In genomic region chr8:122814608-122815007, GRCm38 (mm10) we compare ENCODE assay signal across 14 mouse cellular contexts. TPM values are rescaled to one million over a fixed set of nuclear protein-coding genes. Genes with fewer than 3 reads are reported as not detected.
DNase-seq lines count a peak whose midpoint lies in the region; ATAC-seq and TF ChIP-seq lines count a peak whose summit lies in the region.
"Had no signal": no experiment of that assay in that cellular context is flagged by ENCODE, and none has a peak within 500 bp of the region (broad histone marks: within the 10 kb centered on the region; RNA-seq: fewer than 3 reads in every experiment).

No protein-coding gene starts in this region.

- H3K4me2 ChIP-seq in heart, embryonic 14.5 days (ENCODE audit: low read length), result no peak overlapping the region
- H3K4me2 ChIP-seq in hindbrain, embryonic 11.5 days (replicated peaks; ENCODE audit: low read depth, low read length), result no peak overlapping the region
- no peak overlapping the region for H3K4me2 ChIP-seq in midbrain, embryonic 15.5 days
- H3K4me2 ChIP-seq in lung, postnatal 0 days (replicated peaks; ENCODE audit: low read depth, low read length), result no peak overlapping the region

- TF ChIP-seq CTCF in lung, postnatal 0 days (IDR thresholded peaks at IDR 0.05), result no peak

- peaks cover 32% of the 10 kb centered on the region for H3K36me3 ChIP-seq in heart, embryonic 14.5 days (ENCODE audit: control insufficient read depth, insufficient read depth, low read length)
- no peaks in the 10 kb centered on the region for H3K36me3 ChIP-seq in hindbrain, embryonic 11.5 days (ENCODE audit: control insufficient read depth, insufficient read depth, low read length)
- H3K36me3 ChIP-seq in midbrain, embryonic 15.5 days (replicated peaks), result no peaks in the 10 kb centered on the region
- H3K36me3 ChIP-seq in lung, postnatal 0 days (ENCODE audit: insufficient read depth, low read length), result no peaks in the 10 kb centered on the region
- H3K36me3 ChIP-seq: G1E had no signal

- H3K27me3 ChIP-seq in heart, embryonic 14.5 days (ENCODE audit: control insufficient read depth, insufficient read depth, low read length), result no peaks in the 10 kb centered on the region
- H3K27me3 ChIP-seq in hindbrain, embryonic 11.5 days (ENCODE audit: control insufficient read depth, insufficient read depth, low read length), result no peaks in the 10 kb centered on the region
- H3K27me3 ChIP-seq in midbrain, embryonic 15.5 days (replicated peaks), result no peaks in the 10 kb centered on the region
- H3K27me3 ChIP-seq in lung, postnatal 0 days (replicated peaks; ENCODE audit: insufficient read depth, low read length), result no peaks in the 10 kb centered on the region

- H3K4me1 ChIP-seq in heart, embryonic 14.5 days (ENCODE audit: control insufficient read depth in 2 of 2, insufficient read depth in 2 of 2, low read length in 2 of 2), result peaks cover 0 to 6% of the 10 kb centered on the region in 2 experiments; a peak in 1 of 4 replicates
- H3K4me1 ChIP-seq in hindbrain, embryonic 11.5 days (replicated peaks; ENCODE audit: control insufficient read depth, insufficient read depth, low read length), result peaks cover 2% of the 10 kb centered on the region; the same call in 1 of the 2 replicates
- H3K4me1 ChIP-seq in midbrain, embryonic 15.5 days, result peaks cover 35% of the 10 kb centered on the region
- no peaks in the 10 kb centered on the region for H3K4me1 ChIP-seq in lung, postnatal 0 days (ENCODE audit: insufficient read depth, low read depth, low read length)

- no peak overlapping the region for H3K27ac ChIP-seq in heart, embryonic 14.5 days (replicated peaks in 1 of 2; ENCODE audit: control insufficient read depth in 1 of 2, insufficient read depth in 1 of 2, low read depth in 2 of 2, low read length in 2 of 2)
- H3K27ac ChIP-seq in hindbrain, embryonic 11.5 days (ENCODE audit: low read depth, low read length), result no peak overlapping the region
- peak overlapping the region; percentile 22; the same call in 1 of the 2 replicates for H3K27ac ChIP-seq in midbrain, embryonic 15.5 days
- no peak overlapping the region for H3K27ac ChIP-seq in lung, postnatal 0 days (ENCODE audit: low read length)
- H3K27ac ChIP-seq: macrophage had no signal

- peak overlapping the region; percentile 11; the same call in 1 of the 2 replicates for H3K9ac ChIP-seq in heart, embryonic 14.5 days (ENCODE audit: low read length)
- 0 out of 2 replicates have a peak overlapping the region, but pooled peaks have one; percentile 34 for H3K9ac ChIP-seq in hindbrain, embryonic 11.5 days (ENCODE audit: low read depth, low read length)
- no peak overlapping the region for H3K9ac ChIP-seq in midbrain, embryonic 15.5 days
- H3K9ac ChIP-seq in lung, postnatal 0 days (replicated peaks; ENCODE audit: low read depth), result no peak overlapping the region
- H3K9ac ChIP-seq: liver, postnatal 0 days had no signal

- WGBS in heart, embryonic 14.5 days, result 36% methylated on average over 7 of the region's 7 CpGs
- 12% methylated on average over 7 of the region's 7 CpGs for WGBS in hindbrain, embryonic 11.5 days
- 12% methylated on average over 7 of the region's 7 CpGs for WGBS in midbrain, embryonic 15.5 days
- 49% methylated on average over 7 of the region's 7 CpGs for WGBS in lung, postnatal 0 days

- no peak for TF ChIP-seq EP300 in lung, postnatal 0 days (IDR thresholded peaks at IDR 0.05)

- no peak for DNase-seq in heart, adult 18-20 months
- DNase-seq in brain, adult 2 months (ENCODE audit: low read depth, low spot score), result peak; percentile 76
- no peak for DNase-seq in hindbrain, embryonic 11.5 days (ENCODE audit: low spot score)
- DNase-seq in liver, result no peak
- DNase-seq in lung, postnatal 0 days (ENCODE audit: low spot score), result no peak
- DNase-seq: kidney, adult 11 months; liver, postnatal 0 days; retina, postnatal 1 day had no signal

- no peaks in the 10 kb centered on the region for H3K9me3 ChIP-seq in heart, embryonic 14.5 days (ENCODE audit: control insufficient read depth, low read length)
- no peaks in the 10 kb centered on the region for H3K9me3 ChIP-seq in hindbrain, embryonic 11.5 days (ENCODE audit: control insufficient read depth, low read length)
- no peaks in the 10 kb centered on the region for H3K9me3 ChIP-seq in midbrain, embryonic 15.5 days
- no peaks in the 10 kb centered on the region for H3K9me3 ChIP-seq in lung, postnatal 0 days (ENCODE audit: low read length)

- no peak overlapping the region for H3K4me3 ChIP-seq in heart, embryonic 14.5 days (ENCODE audit: control insufficient read depth in 1 of 2, insufficient read depth in 1 of 2, low read depth in 1 of 2, low read length in 2 of 2)
- no peak overlapping the region for H3K4me3 ChIP-seq in hindbrain, embryonic 11.5 days (ENCODE audit: low read depth, low read length)
- no peak overlapping the region for H3K4me3 ChIP-seq in midbrain, embryonic 15.5 days
- H3K4me3 ChIP-seq in lung, postnatal 0 days (ENCODE audit: low read depth, low read length), result no peak overlapping the region

- ATAC-seq in heart, embryonic 14.5 days (ENCODE audit: insufficient number of reproducible peaks, insufficient read depth, low FRiP score, low read depth), result no peak
- ATAC-seq in hindbrain, embryonic 11.5 days (ENCODE audit: low FRiP score), result no peak
- ATAC-seq in midbrain, embryonic 15.5 days (replicated peaks), result no peak
- ATAC-seq in lung, postnatal 0 days, result no peak
- ATAC-seq: liver, postnatal 0 days had no signal

RNA-seq across cellular contexts. Expression of gene Cdh15, which starts 33.2 kb away (rescaled TPM):
- 0.05 and 0.19 TPM in 2 replicates for polyA plus RNA-seq in heart, embryonic 14.5 days (2014; fragmentation: Nextera tagmentation; extraction: Ambion mirVana)
- not detected for total RNA-seq in heart, adult 18-20 months (2021)
- 0.86 and 1.7 TPM in 2 replicates for polyA plus RNA-seq in hindbrain, embryonic 11.5 days (2014; fragmentation: Nextera tagmentation; extraction: Ambion mirVana)
- 2.0 and 2.1 TPM in 2 replicates for polyA plus RNA-seq in midbrain, embryonic 15.5 days (2015; fragmentation: Nextera tagmentation; extraction: Ambion mirVana)
- 0.10 TPM in 1 of 2 replicates, not detected in the other for polyA plus RNA-seq in lung, postnatal 0 days (2015; fragmentation: Nextera tagmentation; extraction: Ambion mirVana)
- total RNA-seq: G1E; heart, postnatal 25 days had no signal
- polyA plus RNA-seq: G1E; liver, postnatal 0 days; macrophage; spleen, adult 2 months had no signal

RNA-seq across cellular contexts. Expression of gene Acsf3, which starts 39.3 kb away (rescaled TPM):
- polyA plus RNA-seq in heart, embryonic 14.5 days (2014; fragmentation: Nextera tagmentation; extraction: Ambion mirVana), result 15.1 and 15.4 TPM in 2 replicates
- total RNA-seq in heart, adult 18-20 months (2021), result 10 to 100 TPM; 32.3 to 35.1 TPM
- polyA plus RNA-seq in hindbrain, embryonic 11.5 days (2014; fragmentation: Nextera tagmentation; extraction: Ambion mirVana), result 11.5 and 15.4 TPM in 2 replicates
- polyA plus RNA-seq in midbrain, embryonic 15.5 days (2015; fragmentation: Nextera tagmentation; extraction: Ambion mirVana), result 16.4 and 18.3 TPM in 2 replicates
- 10.9 TPM in 2 replicates for polyA plus RNA-seq in lung, postnatal 0 days (2015; fragmentation: Nextera tagmentation; extraction: Ambion mirVana)

Comparison
In these comparisons a context has a peak if more than half of its experiments do, and no peak if none do; other contexts are left out.
1. H3K9ac ChIP-seq: peak in heart, embryonic 14.5 days (single experiment) and hindbrain, embryonic 11.5 days (single experiment); none in midbrain, embryonic 15.5 days (single experiment) and lung, postnatal 0 days (single experiment).